In the genomic region with DNA sequence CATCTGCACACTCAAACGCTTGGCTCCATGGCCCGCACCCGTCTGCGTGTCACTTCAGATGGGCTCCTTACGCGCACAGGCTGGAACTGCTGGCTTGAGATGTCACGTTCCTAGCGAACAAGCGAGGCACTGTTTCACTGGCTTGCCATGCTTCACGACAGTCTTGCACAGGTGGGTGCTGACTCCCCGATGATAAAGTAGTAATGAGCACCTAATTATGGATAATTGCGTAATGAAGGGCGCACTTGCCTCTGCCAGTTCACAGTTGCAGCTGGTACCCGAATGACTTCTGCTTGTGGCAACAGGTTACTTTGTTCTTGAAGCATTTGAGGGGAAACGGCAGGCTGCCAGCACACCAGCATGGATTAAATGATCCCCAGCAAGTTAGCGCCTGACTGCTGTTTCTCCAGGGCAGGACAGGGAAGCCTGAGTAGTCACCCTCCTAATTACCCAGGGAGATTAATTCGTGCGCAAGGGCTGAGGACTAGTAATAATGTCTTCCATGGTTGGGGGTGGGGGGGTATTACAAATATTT, we compare ENCODE assay signal across 10 mouse cellular contexts.
DNase-seq lines count a peak whose midpoint lies in the region; ATAC-seq lines count a peak whose summit lies in the region.
"Had no signal": no experiment of that assay in that cellular context is flagged by ENCODE, and none has a peak within 500 bp of the region (broad histone marks: within the 10 kb centered on the region; RNA-seq: fewer than 3 reads in every experiment).

No protein-coding gene starts in this region.

- H3K9me3 ChIP-seq in limb, embryonic 12.5 days = no peaks in the 10 kb centered on the region
- H3K9me3 ChIP-seq: heart, embryonic 15.5 days had no signal

- WGBS in limb, embryonic 12.5 days = 31% methylated on average over 18 of the region's 18 CpGs

- peaks cover 23% of the 10 kb centered on the region for H3K4me1 ChIP-seq in limb, embryonic 12.5 days (replicated peaks)

- H3K27ac ChIP-seq in limb, embryonic 12.5 days = 0 out of 2 replicates have a peak overlapping the region, but pooled peaks have one; percentile 14
- H3K27ac ChIP-seq: heart, embryonic 15.5 days had no signal

- no peak for ATAC-seq in limb, embryonic 12.5 days (ENCODE audit: insufficient number of reproducible peaks, insufficient read depth, low FRiP score, low TSS enrichment, low read depth)

- H3K27me3 ChIP-seq in limb, embryonic 12.5 days = no peaks in the 10 kb centered on the region
- H3K27me3 ChIP-seq: heart, embryonic 15.5 days had no signal

- peak; percentile 74 for DNase-seq in heart, adult 11 months
- no peak for DNase-seq in heart, adult 8-10 months (ENCODE audit: low spot score)
- peak; percentile 6 for DNase-seq in right cerebral cortex, postnatal 4 days
- no peak for DNase-seq in right cerebral cortex, postnatal 25 days
- no peak for DNase-seq in lung, postnatal 10 days
- no peak for DNase-seq in ovary, adult 18-20 months (ENCODE audit: low spot score)
- DNase-seq in gastrocnemius, postnatal 4 days (ENCODE audit: low spot score in 2 of 2) = no peak
- DNase-seq: lung, adult 2 months had no signal

- H3K9ac ChIP-seq in limb, embryonic 12.5 days (replicated peaks) = no peak overlapping the region
- H3K9ac ChIP-seq: heart, embryonic 15.5 days had no signal

- peak overlapping the region; percentile 56 for H3K4me2 ChIP-seq in limb, embryonic 12.5 days
- H3K4me2 ChIP-seq: heart, embryonic 15.5 days had no signal

- H3K36me3 ChIP-seq in limb, embryonic 12.5 days = no peaks in the 10 kb centered on the region
- H3K36me3 ChIP-seq: heart, embryonic 15.5 days had no signal

- H3K4me3 ChIP-seq in limb, embryonic 12.5 days (replicated peaks) = peak overlapping the region; percentile 19
- H3K4me3 ChIP-seq: heart, embryonic 15.5 days had no signal

Comparison
In these comparisons a context has a peak if more than half of its experiments do, and no peak if none do; other contexts are left out.
1. DNase-seq: peak in heart, adult 11 months (single experiment) and right cerebral cortex, postnatal 4 days (single experiment); none in heart, adult 8-10 months (single experiment), right cerebral cortex, postnatal 25 days (single experiment), lung, postnatal 10 days (single experiment), ovary, adult 18-20 months (single experiment) and gastrocnemius, postnatal 4 days (0 of 2).